Mouse (Mus musculus) testis, adult 2 months (tissue): ENCODE results near the gene Cd2ap.

Source experiments
- CTCF ChIP-seq: fragments of 200-500 bp; IDR thresholded peaks from 2 replicates; pipeline ENCODE4 v1.5.1; 2012; ENCODE audit warnings: low read depth, mild to moderate bottlenecking, inconsistent platforms, low read length, moderate library complexity; ENCODE audit not compliant: control insufficient read depth, insufficient read depth, insufficient replicate concordance
- POLR2A ChIP-seq: fragments of 200-500 bp; IDR thresholded peaks from 2 replicates; pipeline ENCODE4 v1.6.1; 2012; ENCODE audit warnings: low read depth, mild to moderate bottlenecking, inconsistent platforms, low read length, moderate library complexity; ENCODE audit not compliant: control insufficient read depth

DNA sequence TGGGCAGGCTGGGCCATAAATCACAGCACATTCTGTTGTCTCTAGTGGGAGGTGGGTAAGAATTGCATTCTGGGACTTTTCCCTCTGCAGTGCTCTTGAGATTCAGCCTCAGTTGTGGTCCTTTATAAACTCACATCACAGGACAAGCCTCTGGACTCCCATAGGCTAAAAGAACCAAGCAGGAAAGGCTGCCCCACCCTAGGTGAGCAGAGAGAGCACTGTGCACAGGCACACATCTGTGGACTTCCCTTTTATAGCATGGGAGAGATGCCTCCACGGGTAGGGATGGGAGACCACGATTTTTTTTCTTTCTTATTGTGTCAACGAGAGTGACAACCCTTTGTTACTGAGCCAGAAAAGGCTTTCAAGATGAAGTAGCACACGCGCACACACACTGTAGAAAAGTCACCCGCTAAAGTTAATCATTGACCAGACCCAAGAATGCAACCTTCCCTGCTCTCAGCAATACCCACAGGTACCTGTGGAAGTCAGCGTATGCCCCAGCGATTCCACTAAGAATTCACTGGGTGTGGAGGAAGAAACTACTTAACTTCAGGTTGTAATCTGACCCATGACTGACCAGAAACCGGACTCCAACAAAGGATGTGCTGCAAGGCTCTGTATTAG lies 32.4 kb upstream of the Cd2ap start:
- TF ChIP-seq CTCF: no peak
- TF ChIP-seq POLR2A: no peak
